Mouse (Mus musculus): ENCODE results near the gene Angptl2. TPM values are rescaled to one million over a fixed set of nuclear protein-coding genes. Genes with fewer than 3 reads are reported as not detected.
A peak's percentile ranks its signal among the peaks of the same experiment; 100 is the strongest.

Angptl2 gene
- polyA plus RNA-seq, 1 experiment from 2014 or later, result 36.9 TPM

DNA sequence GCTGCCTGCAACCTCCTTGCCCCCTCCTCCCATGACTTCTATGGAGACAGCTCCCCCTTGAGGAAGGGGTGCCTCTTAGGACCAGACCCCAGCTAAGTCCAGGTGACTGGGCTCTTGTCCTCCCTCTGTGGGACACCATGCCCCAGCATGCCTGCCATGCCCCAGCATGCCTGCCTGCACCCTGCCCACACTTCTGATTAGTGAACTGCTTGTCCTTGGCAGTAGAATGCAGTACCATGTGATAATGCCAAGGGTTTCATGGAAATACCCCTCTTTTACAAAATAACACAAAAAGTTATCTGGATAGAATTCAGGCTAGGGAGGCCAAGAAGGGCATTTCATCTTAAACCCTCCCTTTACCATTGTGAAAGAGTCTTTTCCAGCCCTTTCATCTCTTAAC is 29.5 kb downstream of the Angptl2 start:
- Histone ChIP-seq H3K4me2 (ENCODE audit: low read length) (no peak overlapping the region), H3K9me3 (replicated peaks; ENCODE audit: low read length) (no peaks in the 10 kb centered on the region), H3K4me3 (replicated peaks; ENCODE audit: low read depth, low read length) (no peak overlapping the region), H3K27ac (no peak overlapping the region), H3K27me3 (ENCODE audit: insufficient read depth, low read length) (no peaks in the 10 kb centered on the region), H3K9ac (ENCODE audit: low read depth, low read length) (no peak overlapping the region), H3K36me3 (ENCODE audit: insufficient read depth, low read length) (peaks cover 17% of the 10 kb centered on the region), H3K4me1 (replicated peaks; ENCODE audit: insufficient read depth, low read length) (0 out of 2 replicates have a peak, but pooled peaks cover 3% of the 10 kb centered on the region)
- peak; percentile 20; the same call in 1 of the 2 replicates for TF ChIP-seq CTCF (IDR thresholded peaks at IDR 0.05; ENCODE audit: low read depth)
- ATAC-seq (replicated peaks; ENCODE audit: low FRiP score, low read depth) (no peak), DNase-seq (ENCODE audit: low spot score) (no peak)

DNA sequence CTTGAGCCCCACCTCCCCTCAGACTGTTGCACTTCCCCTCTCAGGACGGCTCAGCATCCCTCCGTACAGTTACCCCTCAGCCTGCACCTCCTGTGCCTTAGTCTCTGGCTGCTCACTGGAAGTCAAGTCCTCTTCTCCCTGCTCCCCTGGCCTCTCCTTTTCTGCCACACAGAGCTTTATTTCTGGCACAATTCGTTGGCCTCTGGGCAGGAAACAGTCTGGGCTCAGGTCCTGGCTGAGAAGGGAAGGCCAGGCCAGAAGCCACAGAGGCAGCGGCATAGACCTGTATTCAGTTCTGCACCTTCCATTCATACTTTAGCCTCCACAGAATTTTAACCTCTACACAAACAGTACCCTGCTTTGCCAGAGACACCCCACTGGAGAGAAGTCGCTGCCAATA is 31.0 kb downstream of the Angptl2 start:
- no peak for ATAC-seq (replicated peaks; ENCODE audit: low FRiP score, low read depth)
- Histone ChIP-seq H3K4me3 (replicated peaks; ENCODE audit: low read depth, low read length) (no peak overlapping the region), H3K36me3 (ENCODE audit: insufficient read depth, low read length) (peaks cover 17% of the 10 kb centered on the region), H3K9me3 (replicated peaks; ENCODE audit: low read length) (no peaks in the 10 kb centered on the region), H3K9ac (ENCODE audit: low read depth, low read length) (no peak overlapping the region), H3K4me1 (replicated peaks; ENCODE audit: insufficient read depth, low read length) (no peaks in the 10 kb centered on the region), H3K27ac (no peak overlapping the region), H3K27me3 (ENCODE audit: insufficient read depth, low read length) (no peaks in the 10 kb centered on the region), H3K4me2 (ENCODE audit: low read length) (no peak overlapping the region)
- no peak for TF ChIP-seq CTCF (IDR thresholded peaks at IDR 0.05; ENCODE audit: low read depth)
- WGBS, result 79% methylated on average over 5 of the region's 5 CpGs
- no peak for DNase-seq (ENCODE audit: low spot score)

DNA sequence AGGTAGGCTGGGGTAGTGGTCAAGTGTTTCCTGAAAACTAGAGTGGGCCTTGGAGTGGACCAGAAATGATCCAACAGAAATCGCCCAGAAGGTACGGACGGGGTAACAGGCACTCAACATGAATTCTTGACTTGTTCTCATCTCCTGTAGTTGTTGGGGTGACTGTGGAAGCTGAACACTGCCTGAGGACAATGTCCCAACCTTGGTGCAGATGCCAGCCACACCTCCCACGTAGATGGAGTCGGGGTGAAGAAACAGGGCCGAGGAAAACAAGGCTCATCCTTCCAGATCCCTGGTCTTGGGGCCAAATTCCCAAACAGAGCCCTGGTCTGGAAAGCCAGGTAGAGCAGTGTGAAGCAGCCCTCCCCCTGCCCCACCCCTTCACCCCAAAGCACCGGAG is 32.7 kb downstream of the Angptl2 start:
- no peak overlapping the region for H3K27ac ChIP-seq
- H3K9ac ChIP-seq (ENCODE audit: low read depth, low read length), result no peak overlapping the region
- ATAC-seq (replicated peaks; ENCODE audit: low FRiP score, low read depth) (no peak), DNase-seq (ENCODE audit: low spot score) (no peak)
- peaks cover 15% of the 10 kb centered on the region; the same call in 1 of the 2 replicates for H3K36me3 ChIP-seq (ENCODE audit: insufficient read depth, low read length)
- H3K4me1 ChIP-seq (replicated peaks; ENCODE audit: insufficient read depth, low read length), result 0 out of 2 replicates have a peak, but pooled peaks cover under 1% of the 10 kb centered on the region
- WGBS, result 77% methylated on average over 7 of the region's 7 CpGs
- no peak for TF ChIP-seq CTCF (IDR thresholded peaks at IDR 0.05; ENCODE audit: low read depth)
- H3K9me3 ChIP-seq (replicated peaks; ENCODE audit: low read length), result no peaks in the 10 kb centered on the region
- no peaks in the 10 kb centered on the region for H3K27me3 ChIP-seq (ENCODE audit: insufficient read depth, low read length)
- H3K4me3 ChIP-seq (replicated peaks; ENCODE audit: low read depth, low read length), result no peak overlapping the region
- H3K4me2 ChIP-seq (ENCODE audit: low read length), result no peak overlapping the region

DNA sequence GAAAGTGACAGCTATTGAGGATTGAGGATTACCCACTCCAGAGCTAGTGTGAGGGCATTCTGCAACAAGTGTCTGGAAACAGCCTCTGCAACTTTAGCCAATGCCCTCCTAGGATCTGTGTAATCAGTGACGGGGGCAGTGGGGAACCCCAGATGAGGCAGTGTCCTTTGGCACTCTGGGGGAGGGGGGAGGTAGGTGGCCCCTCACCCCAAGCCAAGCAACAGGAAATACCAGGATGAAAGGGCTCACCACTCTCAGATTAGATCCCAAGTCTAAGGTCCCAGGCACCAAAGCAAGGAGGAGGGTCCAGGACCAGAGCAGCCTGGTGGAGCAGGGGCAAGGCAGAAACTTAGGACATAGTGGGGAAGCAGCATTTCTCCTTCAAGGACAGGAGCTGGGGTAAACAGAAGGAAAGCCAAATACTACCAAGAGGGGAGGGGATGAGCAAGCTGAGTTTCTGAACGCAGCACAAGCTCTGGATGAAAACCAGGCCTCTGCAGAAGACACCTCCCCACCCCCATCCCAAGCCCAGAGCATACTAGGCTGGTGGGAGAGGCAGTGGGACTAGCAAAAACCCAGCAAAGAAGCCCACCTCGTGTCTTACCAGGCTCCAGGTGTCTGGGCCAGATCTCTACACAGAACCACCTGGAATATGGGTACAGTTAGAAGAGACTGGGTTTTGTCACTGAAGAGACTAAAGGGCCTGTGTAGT is 34.2 kb downstream of the Angptl2 start:
- Histone ChIP-seq H3K27ac (no peak overlapping the region), H3K27me3 (ENCODE audit: insufficient read depth, low read length) (no peaks in the 10 kb centered on the region), H3K4me2 (ENCODE audit: low read length) (no peak overlapping the region), H3K9me3 (replicated peaks; ENCODE audit: low read length) (no peaks in the 10 kb centered on the region), H3K4me1 (replicated peaks; ENCODE audit: insufficient read depth, low read length) (0 out of 2 replicates have a peak, but pooled peaks cover 4% of the 10 kb centered on the region), H3K4me3 (replicated peaks; ENCODE audit: low read depth, low read length) (no peak overlapping the region), H3K36me3 (ENCODE audit: insufficient read depth, low read length) (peaks cover 10% of the 10 kb centered on the region; the same call in 1 of the 2 replicates), H3K9ac (ENCODE audit: low read depth, low read length) (no peak overlapping the region)
- DNase-seq (ENCODE audit: low spot score) (no peak), ATAC-seq (replicated peaks; ENCODE audit: low FRiP score, low read depth) (no peak)
- TF ChIP-seq CTCF (IDR thresholded peaks at IDR 0.05; ENCODE audit: low read depth), result no peak
- 59% methylated on average over 3 of the region's 3 CpGs for WGBS

DNA sequence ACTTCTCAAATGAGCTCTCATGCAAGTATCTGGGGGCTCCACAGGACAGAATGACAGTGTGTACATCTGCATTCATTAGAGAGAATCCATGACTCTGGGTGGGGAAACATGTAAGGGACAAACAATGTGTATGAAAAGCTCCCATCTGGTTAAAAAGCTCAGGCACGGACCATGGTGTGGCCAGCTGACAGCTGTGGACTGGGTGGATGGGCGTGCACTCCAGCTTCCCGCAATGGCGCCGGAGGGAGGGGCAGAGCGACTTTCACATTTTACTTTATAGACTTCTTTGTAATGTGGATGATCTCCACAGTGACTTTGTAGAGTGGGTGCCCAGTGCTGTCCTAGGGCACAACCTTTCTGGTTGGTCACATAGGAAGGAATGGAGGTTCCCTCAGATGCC is 36.9 kb downstream of the Angptl2 start:
- H3K36me3 ChIP-seq (ENCODE audit: insufficient read depth, low read length), result no peaks in the 10 kb centered on the region
- no peak for DNase-seq (ENCODE audit: low spot score)
- no peak for TF ChIP-seq CTCF (IDR thresholded peaks at IDR 0.05; ENCODE audit: low read depth)
- H3K4me3 ChIP-seq (replicated peaks; ENCODE audit: low read depth, low read length), result no peak overlapping the region
- H3K9ac ChIP-seq (ENCODE audit: low read depth, low read length), result no peak overlapping the region
- H3K9me3 ChIP-seq (replicated peaks; ENCODE audit: low read length), result no peaks in the 10 kb centered on the region
- 0 out of 2 replicates have a peak, but pooled peaks cover 4% of the 10 kb centered on the region for H3K4me1 ChIP-seq (replicated peaks; ENCODE audit: insufficient read depth, low read length)
- no peaks in the 10 kb centered on the region for H3K27me3 ChIP-seq (ENCODE audit: insufficient read depth, low read length)
- 85% methylated on average over 6 of the region's 6 CpGs for WGBS
- no peak overlapping the region for H3K27ac ChIP-seq
- no peak overlapping the region for H3K4me2 ChIP-seq (ENCODE audit: low read length)
- ATAC-seq (replicated peaks; ENCODE audit: low FRiP score, low read depth), result no peak

DNA sequence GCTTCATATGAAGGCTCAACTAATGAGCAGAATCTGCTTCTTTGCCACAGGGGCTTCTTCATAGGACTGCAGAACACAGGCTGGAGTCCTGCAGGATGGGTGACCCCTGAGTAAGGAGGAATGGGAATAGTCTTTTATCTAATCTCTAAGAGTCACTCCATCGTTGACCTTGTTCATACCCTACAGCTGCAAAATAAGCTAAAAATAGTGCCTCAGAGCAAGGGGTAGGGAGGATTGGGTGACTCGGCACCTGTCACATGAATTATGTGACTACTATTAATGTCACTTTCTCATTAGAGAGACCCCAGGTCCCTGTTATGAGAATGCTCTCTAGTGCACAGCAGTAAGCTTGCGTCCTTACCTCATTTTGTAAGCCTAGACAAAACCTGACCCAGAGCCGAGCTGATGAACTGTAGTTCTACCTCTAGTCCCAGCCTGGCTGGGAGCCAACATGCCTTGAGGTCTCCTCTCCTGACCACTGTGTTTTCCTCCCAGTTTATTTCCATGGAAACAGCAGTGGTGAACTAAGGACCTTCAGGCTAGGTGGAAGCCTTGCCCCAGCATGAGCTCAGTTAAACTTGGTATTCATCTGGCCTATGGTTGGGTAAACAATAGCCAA is 37.8 kb downstream of the Angptl2 start:
- Histone ChIP-seq H3K36me3 (ENCODE audit: insufficient read depth, low read length) (no peaks in the 10 kb centered on the region), H3K4me1 (replicated peaks; ENCODE audit: insufficient read depth, low read length) (0 out of 2 replicates have a peak, but pooled peaks cover 4% of the 10 kb centered on the region), H3K27me3 (ENCODE audit: insufficient read depth, low read length) (no peaks in the 10 kb centered on the region), H3K4me2 (ENCODE audit: low read length) (no peak overlapping the region), H3K27ac (no peak overlapping the region), H3K4me3 (replicated peaks; ENCODE audit: low read depth, low read length) (no peak overlapping the region), H3K9ac (ENCODE audit: low read depth, low read length) (no peak overlapping the region), H3K9me3 (replicated peaks; ENCODE audit: low read length) (no peaks in the 10 kb centered on the region)
- DNase-seq (ENCODE audit: low spot score), result peak; percentile 48
- peak; percentile 64 for ATAC-seq (replicated peaks; ENCODE audit: low FRiP score, low read depth)
- 20% methylated on average over 4 of the region's 4 CpGs for WGBS
- TF ChIP-seq CTCF (IDR thresholded peaks at IDR 0.05; ENCODE audit: low read depth), result no peak
